Mouse (Mus musculus) adipose tissue, adult 10 weeks (tissue): ENCODE measurements around the gene Ciart. TPM values are rescaled to one million over a fixed set of nuclear protein-coding genes. Genes with fewer than 3 reads are reported as not detected.

Source experiments
- polyA plus RNA-seq: library from polyadenylated mRNA; stranded (reverse); fragments of 350-450 nt; fragmentation: Illumina TruSeq; extraction: RNeasy Lipid Tissue Mini Kit (QIAGEN cat#74804); gene quantifications from one replicate; pipeline ENCODE4 v1.2.3, GENCODE M21; 2014; ENCODE audit warnings: low read depth, low replicate concordance

Gene Ciart
- 6.3 TPM for polyA plus RNA-seq

GRCm38 (mm10) chr3:95881979-95882815, at the start of gene Ciart:
Ciart (minus strand) TSS chr3:95882251.

GRCm38 (mm10) chr3:95928658-95929503, 46.8 kb upstream of the Ciart start, which contains the start of gene Anp32e:
Anp32e (plus strand) TSS chr3:95929246.

GRCm38 (mm10) chr3:95904568-95904967, 22.5 kb upstream of the Ciart start, which contains the start of gene Car14:
Car14 (minus strand) TSS chr3:95904691.

GRCm38 (mm10) chr3:95893606-95894316, 11.7 kb upstream of the Ciart start, which contains the start of gene Aph1a:
Aph1a (plus strand) TSS chr3:95893969.

GRCm38 (mm10) chr3:95891211-95892065, 9.4 kb upstream of the Ciart start, which contains the start of gene BC028528:
BC028528 (minus strand) TSS chr3:95892005.

GRCm38 (mm10) chr3:95871392-95871867, 10.6 kb downstream of the Ciart start, which contains the start of gene Mrps21:
Mrps21 (minus strand) TSS chr3:95871519.

GRCm38 (mm10) chr3:95855502-95856089, 26.5 kb downstream of the Ciart start, which contains the start of gene Prpf3:
Prpf3 (minus strand) TSS chr3:95855885.

Other genes with a start within 250 kb of the Ciart start
- gene Mcl1, start 223.5 kb downstream of the Ciart start, polyA plus RNA-seq = 80.7 TPM
- gene Adamtsl4, start 194.3 kb downstream of the Ciart start, polyA plus RNA-seq = 16.6 TPM
- 174 TPM for gene Ecm1, start 142.7 kb downstream of the Ciart start, polyA plus RNA-seq
- 24.0 TPM for gene Tars2, start 122.0 kb downstream of the Ciart start, polyA plus RNA-seq
- 14.7 TPM for gene Rprd2, start 63.4 kb downstream of the Ciart start, polyA plus RNA-seq
- gene Prpf3, start 26.4 kb downstream of the Ciart start, polyA plus RNA-seq = 21.5 TPM
- 187 TPM for gene Mrps21, start 10.7 kb downstream of the Ciart start, polyA plus RNA-seq
- gene BC028528, start 9.8 kb upstream of the Ciart start, polyA plus RNA-seq = 15.0 TPM
- gene Aph1a, start 11.7 kb upstream of the Ciart start, polyA plus RNA-seq = 90.6 TPM
- gene Car14, start 22.4 kb upstream of the Ciart start, polyA plus RNA-seq = 9.0 TPM
- 50.3 TPM for gene Anp32e, start 47.0 kb upstream of the Ciart start, polyA plus RNA-seq
- 31.8 TPM for gene Plekho1, start 113.8 kb upstream of the Ciart start, polyA plus RNA-seq
- 22.3 TPM for gene Vps45, start 176.2 kb upstream of the Ciart start, polyA plus RNA-seq
- 16.0 TPM for gene Otud7b, start 222.3 kb upstream of the Ciart start, polyA plus RNA-seq